Mouse (Mus musculus): Measurements from ENCODE around the gene Neo1.

The Neo1 gene

GRCm38 (mm10) chr9:58854931-58855330 lies 181.3 kb downstream of the Neo1 start:
- no peak for DNase-seq

GRCm38 (mm10) chr9:58849576-58850315 lies 186.5 kb downstream of the Neo1 start:
- DNase-seq, result no peak

- peak; percentile 96 for DNase-seq
Observed at GRCm38 (mm10) chr9:58847676-58848075, 188.6 kb downstream of the Neo1 start.

- DNase-seq, result no peak
Observed at GRCm38 (mm10) chr9:58847008-58847407, 189.2 kb downstream of the Neo1 start.

- DNase-seq, result no peak
Observed at GRCm38 (mm10) chr9:58844597-58844996, 191.6 kb downstream of the Neo1 start.

GRCm38 (mm10) chr9:58841655-58842054 lies 194.6 kb downstream of the Neo1 start:
- DNase-seq, result no peak

GRCm38 (mm10) chr9:58838504-58838903 lies 197.7 kb downstream of the Neo1 start:
- DNase-seq, result no peak

GRCm38 (mm10) chr9:58837174-58837573 lies 199.1 kb downstream of the Neo1 start:
- DNase-seq, result no peak

- DNase-seq, result no peak
Observed at GRCm38 (mm10) chr9:58832939-58833338, 203.3 kb downstream of the Neo1 start.

- peak; percentile 93 for DNase-seq
Observed at GRCm38 (mm10) chr9:58829627-58830026, 206.6 kb downstream of the Neo1 start.
